Mouse (Mus musculus) cortical plate, adult 2 months (tissue): ENCODE data around the gene Rora.

Experiments used
- CTCF ChIP-seq: fragments of 200-500 bp; IDR thresholded peaks from 2 replicates; pipeline ENCODE4 v1.5.1; 2011; ENCODE audit warnings: mild to moderate bottlenecking, control low read depth, low read length; ENCODE audit not compliant: insufficient read depth; ENCODE audit errors: extremely low read depth
- POLR2A ChIP-seq: fragments of 200-500 bp; IDR thresholded peaks from 2 replicates; pipeline ENCODE4 v1.6.1; 2011; ENCODE audit warnings: mild to moderate bottlenecking, low read length, control low read depth; ENCODE audit not compliant: insufficient read depth; ENCODE audit errors: extremely low read depth

- TF ChIP-seq CTCF: no peak
- TF ChIP-seq POLR2A: no peak
Measured at GRCm38 (mm10) chr9:69028177-69028576, 374.6 kb downstream of the Rora start.
